Mouse (Mus musculus) CH12.LX (cell line): ENCODE data around the gene Pkhd1. TPM values are rescaled to one million over a fixed set of nuclear protein-coding genes. Genes with fewer than 3 reads are reported as not detected.

ENCODE experiments used
- DNase-seq: peaks from one replicate; pipeline ENCODE4 v3.0.0-alpha.2; 2013; ENCODE audit errors: extremely low read depth
- H3K27ac ChIP-seq: 2 replicates; pipeline ENCODE4 v1.5.1; 2012; ENCODE audit warnings: low read depth, mild to moderate bottlenecking, control low read depth, moderate library complexity; ENCODE audit not compliant: insufficient read depth
- H3K27me3 ChIP-seq: replicated peaks from 2 replicates; pipeline ENCODE3; 2012; ENCODE audit warnings: inconsistent platforms
- H3K36me3 ChIP-seq, 2 experiments: replicated peaks in 1 of 2; 2 replicates each; pipeline versions ENCODE3 to v1.6.1; 2012; ENCODE audit warnings: inconsistent platforms in 1 of 2, low read length in 1 of 2, mild to moderate bottlenecking in 1 of 2, mixed read lengths in 1 of 2, moderate library complexity in 1 of 2; ENCODE audit not compliant: control insufficient read depth in 1 of 2, insufficient read depth in 1 of 2
- H3K4me1 ChIP-seq, 2 experiments: 2 replicates each; pipeline ENCODE4 v1.6.1; 2012; ENCODE audit warnings: inconsistent platforms in 1 of 2, moderate library complexity in 1 of 2; ENCODE audit not compliant: insufficient read depth in 2 of 2, control insufficient read depth in 1 of 2
- H3K4me2 ChIP-seq: 2 replicates; pipeline ENCODE4 v1.6.1; 2012; ENCODE audit warnings: low read depth, mild to moderate bottlenecking, control low read depth; ENCODE audit not compliant: poor library complexity, insufficient read depth, severe bottlenecking
- H3K4me3 ChIP-seq, 3 experiments: fragments of 150-350 bp in 1 of 3; sonication (generic) in 1 of 3; replicated peaks in 1 of 3; 2 replicates each; pipeline versions ENCODE3 to v1.5.1; 2011 to 2012; ENCODE audit warnings: low read depth in 2 of 3, low read length in 2 of 3, mild to moderate bottlenecking in 2 of 3, moderate library complexity in 2 of 3, control low read depth in 1 of 3, improper control_type of control experiment in 1 of 3, inconsistent platforms in 1 of 3, mixed read lengths in 1 of 3; ENCODE audit not compliant: poor library complexity in 1 of 3
- H3K79me2 ChIP-seq: replicated peaks from 2 replicates; pipeline ENCODE4 v1.6.1; 2012; ENCODE audit warnings: mild to moderate bottlenecking, moderate library complexity; ENCODE audit not compliant: control insufficient read depth, poor library complexity, insufficient read depth, severe bottlenecking; ENCODE audit errors: extremely low read depth
- H3K9ac ChIP-seq: 2 replicates; pipeline ENCODE4 v1.6.1; 2012; ENCODE audit warnings: low read depth, mild to moderate bottlenecking, control low read depth, moderate library complexity; ENCODE audit not compliant: insufficient read depth
- H3K9me3 ChIP-seq: replicated peaks from 2 replicates; pipeline ENCODE3; 2012; ENCODE audit warnings: low read length, inconsistent platforms, mixed read lengths
- CHD1 ChIP-seq: IDR thresholded peaks from 2 replicates; pipeline ENCODE4 v1.6.1; 2012; ENCODE audit warnings: low read depth, low read length, improper control_type of control experiment, inconsistent platforms
- GABPA ChIP-seq: IDR thresholded peaks from 2 replicates; pipeline ENCODE4 v1.6.1; 2012; ENCODE audit warnings: low read depth, low read length, improper control_type of control experiment, inconsistent platforms; ENCODE audit not compliant: insufficient replicate concordance
- HCFC1 ChIP-seq: IDR thresholded peaks from 2 replicates; pipeline ENCODE4 v1.6.1; 2012; ENCODE audit warnings: low read depth, mild to moderate bottlenecking, inconsistent platforms, low read length, improper control_type of control experiment
- MAZ ChIP-seq: IDR thresholded peaks from 2 replicates; pipeline ENCODE4 v1.6.1; 2012; ENCODE audit warnings: low read depth, mild to moderate bottlenecking, inconsistent platforms, low read length, improper control_type of control experiment, moderate library complexity
- MEF2A ChIP-seq: IDR thresholded peaks from 2 replicates; pipeline ENCODE4 v1.6.1; 2014; ENCODE audit warnings: low read depth, mild to moderate bottlenecking, inconsistent platforms, low read length, improper control_type of control experiment, borderline replicate concordance
- PAX5 ChIP-seq: IDR thresholded peaks from 2 replicates; pipeline ENCODE4 v1.6.1; 2012; ENCODE audit warnings: low read length, inconsistent platforms, mixed read lengths
- POLR2A ChIP-seq: IDR thresholded peaks from 2 replicates; pipeline ENCODE4 v1.6.1; 2011; ENCODE audit warnings: low read depth, mild to moderate bottlenecking, improper control_type of control experiment, low read length
- RCOR1 ChIP-seq: conservative IDR thresholded peaks from 2 replicates; pipeline ENCODE4 v1.6.1; 2012; ENCODE audit warnings: low read depth, mild to moderate bottlenecking, inconsistent platforms, low read length, improper control_type of control experiment
- SMC3 ChIP-seq: IDR thresholded peaks from 2 replicates; pipeline ENCODE4 v1.6.1; 2011; ENCODE audit warnings: low read depth, low read length, improper control_type of control experiment
- TBP ChIP-seq: conservative IDR thresholded peaks from 2 replicates; pipeline ENCODE4 v1.6.1; 2011; ENCODE audit warnings: low read depth, low read length, improper control_type of control experiment
- TCF12 ChIP-seq: IDR thresholded peaks from 2 replicates; pipeline ENCODE4 v1.6.1; 2014; ENCODE audit warnings: low read depth, mild to moderate bottlenecking, inconsistent platforms, low read length, improper control_type of control experiment
- UBTF ChIP-seq: IDR thresholded peaks from 2 replicates; pipeline ENCODE4 v1.6.1; 2012; ENCODE audit warnings: low read depth, mild to moderate bottlenecking, inconsistent platforms, low read length, improper control_type of control experiment, moderate library complexity
- USF1 ChIP-seq: IDR thresholded peaks from 2 replicates; pipeline ENCODE4 v1.6.1; 2014; ENCODE audit warnings: low read depth, mild to moderate bottlenecking, inconsistent platforms, low read length, improper control_type of control experiment
- USF2 ChIP-seq: conservative IDR thresholded peaks from 2 replicates; pipeline ENCODE4 v1.6.1; 2011; ENCODE audit warnings: low read depth, low read length, improper control_type of control experiment
- ZNF384 ChIP-seq: IDR thresholded peaks from 2 replicates; pipeline ENCODE4 v1.6.1; 2012; ENCODE audit warnings: low read depth, low read length, improper control_type of control experiment, inconsistent platforms
- dilution Hi-C: fragments of 300-500 bp; cut with MboI; formaldehyde crosslinking; loops from 2 replicates; pipeline ENCODE4 v1.14.3; 2020; ENCODE audit warnings: low sequenced_read_pairs; ENCODE audit not compliant: extremely low pct_unique_long_range_greater_than_20kb, extremely low pct_ligation_motif_present
- in situ Hi-C: fragments of 300-500 bp; cut with MboI; formaldehyde crosslinking; loops from 3 replicates; pipeline ENCODE4 v1.14.3; 2019; ENCODE audit warnings: low sequenced_read_pairs, low pct_ligation_motif_present, low pct_unique_long_range_greater_than_20kb, mixed read lengths
- polyA plus RNA-seq: library from polyadenylated mRNA; unstranded; fragments of >175 nt; gene quantifications from 2 replicates; pipeline ENCODE4 v1.2.1, GENCODE M21; 2012; ENCODE audit warnings: low read depth; ENCODE audit not compliant: insufficient read length
- total RNA-seq, 2 experiments: library from RNA; depleted of rRNA; stranded (reverse); fragments of 300-350 nt in 1 of 2; fragments of >200 nt in 1 of 2; gene quantifications; 2 replicates each; pipeline ENCODE4 v1.2.3; 2012 to 2014

Pkhd1 gene
- total and polyA plus RNA-seq, 3 experiments, result not detected

DNA sequence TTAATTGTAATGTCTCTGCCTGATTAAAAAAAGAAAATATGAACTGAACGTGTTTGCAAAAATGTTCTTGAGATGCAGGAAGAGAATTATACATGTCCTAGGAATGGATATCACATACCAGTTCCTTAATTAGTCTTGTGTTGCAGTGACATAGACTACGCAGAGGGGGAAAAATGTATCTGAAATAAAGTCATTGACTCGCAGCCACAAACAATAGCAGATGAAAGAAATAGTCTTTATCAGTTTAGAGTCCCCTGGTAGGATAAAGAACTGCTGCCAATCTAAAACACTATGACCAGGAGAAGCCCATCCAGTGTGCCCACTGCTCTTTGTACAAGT lies 188.8 kb downstream of the Pkhd1 start:
- dilution Hi-C loops, result no loop called here
- H3K9ac ChIP-seq, result no peak overlapping the region
- no peak overlapping the region for H3K27ac ChIP-seq
- DNase-seq, result no peak
- no peaks in the 10 kb centered on the region for H3K4me1 ChIP-seq
- H3K36me3 ChIP-seq, result no peaks in the 10 kb centered on the region
- TF ChIP-seq UBTF, result no peak
- TF ChIP-seq USF2, result no peak
- TF ChIP-seq PAX5, result no peak
- no peak for TF ChIP-seq RCOR1
- TF ChIP-seq SMC3, result no peak
- no peak for TF ChIP-seq MAZ
- peaks cover 4% of the 10 kb centered on the region for H3K9me3 ChIP-seq
- no peak overlapping the region for H3K4me3 ChIP-seq
- in situ Hi-C loops, result no loop called here
- H3K79me2 ChIP-seq, result no peaks in the 10 kb centered on the region
- H3K27me3 ChIP-seq, result no peaks in the 10 kb centered on the region
- no peak overlapping the region for H3K4me2 ChIP-seq

- Histone ChIP-seq H3K9me3 (peaks cover 4% of the 10 kb centered on the region), H3K4me2 (no peak overlapping the region), H3K79me2 (no peaks in the 10 kb centered on the region), H3K27me3 (no peaks in the 10 kb centered on the region), H3K36me3 (no peaks in the 10 kb centered on the region), H3K4me1 (no peaks in the 10 kb centered on the region), H3K4me3 (no peak overlapping the region), H3K9ac (no peak overlapping the region), H3K27ac (no peak overlapping the region)
- in situ Hi-C loops, result no loop called here
- TF ChIP-seq USF1, result no peak
- no peak for TF ChIP-seq UBTF
- no peak for TF ChIP-seq POLR2A
- no peak for TF ChIP-seq ZNF384
- no peak for TF ChIP-seq TBP
- TF ChIP-seq MEF2A, result no peak
- no peak for TF ChIP-seq TCF12
- TF ChIP-seq GABPA, result no peak
- dilution Hi-C loops, result no loop called here
- no peak for DNase-seq
Observed at GRCm38 (mm10) chr1:20428370-20429055, 189.4 kb downstream of the Pkhd1 start.

DNA sequence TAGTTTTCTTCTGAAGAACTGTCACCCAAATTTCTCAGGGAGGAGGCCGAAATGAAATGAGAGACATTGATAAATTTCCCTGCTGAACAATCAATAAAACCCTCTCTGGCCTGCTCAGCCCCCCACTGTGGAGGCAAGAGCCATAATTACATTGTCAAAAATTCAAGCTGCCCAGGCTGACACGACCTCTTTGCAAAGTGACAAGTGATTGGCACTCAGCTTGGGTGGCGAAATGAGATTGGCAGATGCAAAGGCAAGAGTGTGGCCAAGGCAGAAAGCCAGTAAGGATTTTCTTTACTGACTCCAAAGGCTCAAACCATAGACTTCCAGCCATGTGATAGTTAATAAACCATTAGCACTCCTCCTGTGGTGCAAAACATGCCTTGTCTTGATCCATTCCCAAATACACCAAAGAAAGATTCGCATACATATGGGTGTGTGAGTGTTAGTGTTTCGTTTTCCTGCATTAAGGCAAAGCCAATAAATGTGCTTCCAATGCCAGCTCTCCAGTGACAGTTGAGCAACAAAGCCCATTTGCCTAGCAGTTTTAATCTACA lies 208.4 kb downstream of the Pkhd1 start:
- no peak for DNase-seq
- Histone ChIP-seq H3K36me3 (no peaks in the 10 kb centered on the region), H3K9ac (no peak overlapping the region), H3K9me3 (no peaks in the 10 kb centered on the region), H3K27ac (no peak overlapping the region), H3K4me1 (no peaks in the 10 kb centered on the region), H3K4me3 (no peak overlapping the region), H3K4me2 (no peak overlapping the region), H3K79me2 (no peaks in the 10 kb centered on the region), H3K27me3 (no peaks in the 10 kb centered on the region)
- TF ChIP-seq HCFC1, result no peak
- TF ChIP-seq CHD1, result no peak
- in situ Hi-C loops, result no loop called here
- dilution Hi-C loops, result no loop called here
